Mouse (Mus musculus): ENCODE measurements around the gene Gprasp1.
"Not testable (repeated sequence)": the region's sequence is repeated elsewhere in the genome, so short reads cannot be mapped to it uniquely, and the experiment has no call there.

Gene Gprasp1

DNA sequence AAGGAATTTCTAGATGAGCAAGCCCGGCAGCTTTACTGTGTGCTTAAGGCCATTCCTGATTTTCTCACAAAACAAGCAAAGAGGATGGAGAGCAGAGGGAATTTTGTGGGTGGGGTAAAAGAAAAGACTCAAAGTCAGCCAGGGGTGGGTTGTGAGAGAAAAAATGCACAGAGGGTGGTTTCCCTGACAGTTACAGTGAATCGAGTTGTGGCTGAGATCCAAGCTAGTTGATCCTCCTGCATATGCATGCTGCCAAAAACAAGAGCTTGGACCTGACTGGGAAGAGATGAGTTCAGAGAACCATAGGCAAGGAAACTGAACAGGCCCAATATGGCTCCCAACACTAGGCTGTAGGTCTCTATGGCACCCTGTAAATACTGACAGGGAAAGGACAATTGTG is 95.4 kb downstream of the Gprasp1 start:
- in situ Hi-C loops (cut with MboI, MseI): no loop called here

DNA sequence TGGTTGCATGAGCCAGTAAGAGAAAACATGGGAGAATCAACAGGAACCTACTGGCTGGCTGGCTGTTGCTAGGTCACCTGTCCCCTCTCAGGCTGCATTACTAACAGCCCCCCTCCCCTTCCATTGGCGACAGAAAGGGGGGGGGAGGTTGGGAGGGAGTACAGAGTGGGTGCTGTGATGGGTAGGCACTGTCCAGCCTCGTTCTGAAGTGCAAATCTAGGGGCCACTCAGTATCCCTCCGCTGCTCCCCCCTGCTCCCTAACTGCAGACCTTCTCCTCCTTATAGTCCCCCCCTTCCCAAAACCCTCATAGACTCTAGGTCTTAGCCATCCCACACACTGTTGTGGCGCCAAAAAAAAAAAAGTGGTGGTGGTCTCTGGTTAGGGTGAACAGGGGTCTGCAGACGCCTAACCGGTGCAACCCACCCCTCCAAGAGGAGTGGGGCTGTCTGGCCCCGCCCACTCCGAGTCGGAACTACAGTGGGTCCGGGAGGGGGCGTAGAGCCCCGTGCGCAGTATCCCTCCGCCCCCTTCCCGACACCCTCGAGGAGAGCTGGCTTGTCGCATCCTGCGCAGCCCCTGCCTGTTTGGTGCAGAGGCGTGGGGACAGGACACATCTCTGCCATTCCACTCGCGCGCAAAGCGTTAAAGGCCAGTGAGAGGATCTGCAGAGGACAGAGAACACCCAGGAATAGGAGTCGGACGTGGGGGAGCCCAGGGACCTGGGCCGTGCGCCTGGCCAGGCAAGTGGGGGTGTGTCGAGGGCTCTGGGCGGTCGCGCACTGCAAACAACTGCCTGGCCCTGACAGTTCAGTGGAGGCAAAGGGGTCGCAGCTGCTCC is 96.2 kb downstream of the Gprasp1 start, which contains the start of gene Gprasp2:
TSS of gene Gprasp2 (plus strand) at position 514 of the 840 bp plus-strand sequence.
- in situ Hi-C loops (cut with MboI, MseI): not testable (repeated sequence)

DNA sequence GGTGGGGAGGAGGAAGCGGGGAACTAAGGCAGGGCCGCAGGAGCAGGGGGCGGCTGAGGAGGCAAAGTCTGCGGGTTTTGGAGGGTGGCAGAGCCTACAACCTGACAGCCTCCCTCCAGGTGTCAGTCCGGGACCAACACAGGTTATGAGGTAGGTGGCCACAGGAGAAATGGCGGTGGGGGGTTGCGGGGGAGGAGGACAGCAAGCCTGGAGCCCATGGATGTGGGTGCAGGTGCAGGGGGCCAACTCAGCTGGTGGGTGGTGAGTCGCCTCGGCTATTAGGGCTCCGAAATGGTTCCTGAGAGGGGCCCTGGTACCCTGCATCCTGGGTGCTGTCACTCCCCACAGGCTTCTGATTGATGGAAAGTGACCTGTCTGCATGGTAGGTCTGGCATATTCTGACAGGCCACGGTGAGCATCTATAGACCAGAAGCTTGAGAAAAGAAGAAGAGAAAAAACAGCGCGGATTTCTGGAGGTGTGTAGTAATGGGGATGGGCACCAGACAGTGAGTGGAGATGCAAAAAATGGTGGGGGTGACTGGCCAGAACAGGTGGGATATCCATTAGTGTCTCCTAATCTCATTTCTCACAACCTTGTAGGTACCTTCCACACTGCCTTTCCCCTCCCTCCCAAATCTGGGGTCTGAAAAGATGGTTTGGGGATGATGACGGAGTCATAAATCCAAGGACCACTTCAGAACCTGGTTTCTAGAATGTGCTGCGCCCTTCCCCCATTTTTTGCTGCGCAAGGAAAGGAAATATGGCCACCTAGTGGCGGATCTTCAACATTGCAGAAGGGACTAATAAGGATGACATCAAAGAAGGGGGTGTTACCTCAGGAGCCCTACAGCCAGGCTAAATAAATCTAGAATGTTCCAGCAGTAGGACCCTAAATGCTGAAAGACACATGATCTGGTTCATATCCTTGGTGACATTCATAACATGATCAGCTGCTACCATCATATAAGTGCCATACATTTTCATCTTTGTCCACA is 97.2 kb downstream of the Gprasp1 start:
- in situ Hi-C loops (cut with MboI, MseI): loop anchor here (5.0 to 10.0 kb wide), 2 partner anchors 42 to 1685 kb away; partner anchors contain the start of gene Bhlhb9
